Comparison of ENCODE assay signal across 8 mouse cellular contexts in the genomic region with DNA sequence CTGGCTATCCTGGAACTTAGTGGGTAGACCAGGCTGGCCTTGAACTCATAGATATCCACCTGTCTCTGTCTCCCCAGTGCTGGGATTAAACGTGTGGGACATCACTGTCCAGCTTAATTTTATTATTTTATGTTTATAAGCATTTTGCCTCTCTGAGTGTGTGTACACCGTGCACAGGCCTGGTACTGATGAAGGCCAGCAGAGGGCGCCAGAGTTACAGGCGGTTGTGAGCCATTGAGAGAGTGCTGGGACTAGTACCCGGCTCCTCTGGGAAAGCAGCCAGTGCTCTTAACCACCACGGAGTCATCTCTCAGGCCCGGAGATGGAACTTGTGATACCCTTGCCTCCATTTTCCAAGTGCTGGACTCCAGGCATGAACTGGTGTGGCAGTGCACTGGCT. TPM values are rescaled to one million over a fixed set of nuclear protein-coding genes. Genes with fewer than 3 reads are reported as not detected.
DNase-seq lines count a peak whose midpoint lies in the region; ATAC-seq and TF ChIP-seq lines count a peak whose summit lies in the region.

No protein-coding gene starts in this region.

- H3K4me1 ChIP-seq in forebrain, embryonic 10.5 days, result peaks cover 23% of the 10 kb centered on the region
- H3K4me1 ChIP-seq in forebrain, embryonic 13.5 days, result peaks cover 8% of the 10 kb centered on the region
- H3K4me1 ChIP-seq in embryonic fibroblast, embryonic 13.5 days (ENCODE audit: control insufficient read depth, insufficient read depth, low read length), result 0 out of 2 replicates have a peak, but pooled peaks cover 2% of the 10 kb centered on the region

- no peaks in the 10 kb centered on the region for H3K9me3 ChIP-seq in forebrain, embryonic 10.5 days
- H3K9me3 ChIP-seq in forebrain, embryonic 13.5 days (replicated peaks), result no peaks in the 10 kb centered on the region

- WGBS in forebrain, embryonic 10.5 days, result 27% methylated on average over 7 of the region's 7 CpGs
- WGBS in forebrain, embryonic 13.5 days, result 21% methylated on average over 7 of the region's 7 CpGs

- no peak overlapping the region for H3K4me2 ChIP-seq in forebrain, embryonic 13.5 days

- H3K36me3 ChIP-seq in forebrain, embryonic 10.5 days (replicated peaks), result no peaks in the 10 kb centered on the region
- no peaks in the 10 kb centered on the region for H3K36me3 ChIP-seq in forebrain, embryonic 13.5 days (ENCODE audit: poor library complexity, severe bottlenecking)

- peak; percentile 49; the same call in 1 of the 2 replicates for TF ChIP-seq CTCF in embryonic fibroblast, embryonic 13.5 days (IDR thresholded peaks at IDR 0.05; ENCODE audit: borderline replicate concordance, insufficient read depth, low read length)

- DNase-seq in forebrain, embryonic 10.5 days (ENCODE audit: extremely low spot score, low spot score), result peak; percentile 55
- DNase-seq in right cerebral cortex, postnatal 14 days, result peak; percentile 42
- no peak for DNase-seq in right cerebral cortex, adult 18-20 months
- DNase-seq in yolk sac, embryonic 10.5 days (ENCODE audit: low spot score), result no peak
- DNase-seq in right cerebral cortex, postnatal 36 days (ENCODE audit: low spot score in 2 of 2), result no peak

- no peak overlapping the region for H3K4me3 ChIP-seq in forebrain, embryonic 10.5 days
- no peak overlapping the region for H3K4me3 ChIP-seq in forebrain, embryonic 13.5 days
- no peak overlapping the region for H3K4me3 ChIP-seq in embryonic fibroblast, embryonic 13.5 days (ENCODE audit: insufficient read depth, low read length)

- no peak overlapping the region for H3K27ac ChIP-seq in forebrain, embryonic 10.5 days
- no peak overlapping the region for H3K27ac ChIP-seq in forebrain, embryonic 13.5 days
- no peak overlapping the region for H3K27ac ChIP-seq in embryonic fibroblast, embryonic 13.5 days (ENCODE audit: insufficient read depth, low read length)

- no peaks in the 10 kb centered on the region for H3K27me3 ChIP-seq in forebrain, embryonic 10.5 days (ENCODE audit: poor library complexity, severe bottlenecking)
- H3K27me3 ChIP-seq in forebrain, embryonic 13.5 days, result no peaks in the 10 kb centered on the region

- TF ChIP-seq POLR2A in embryonic fibroblast, embryonic 13.5 days (IDR thresholded peaks at IDR 0.05; ENCODE audit: low read depth, low read length), result no peak

- no peak for ATAC-seq in forebrain, embryonic 13.5 days
- 0 out of 2 replicates have a peak, but pooled peaks have one; percentile 33 for ATAC-seq in monocyte, adult 5-6 weeks (replicated peaks; ENCODE audit: insufficient number of reproducible peaks, low FRiP score, low TSS enrichment, poor library complexity, severe bottlenecking)

- H3K9ac ChIP-seq in forebrain, embryonic 13.5 days, result no peak overlapping the region

RNA-seq across cellular contexts. Expression of gene Ece1, which starts 4.9 kb away (rescaled TPM):
- 27.5 and 28.6 TPM in 2 replicates for polyA plus RNA-seq in forebrain, embryonic 10.5 days (2016; fragmentation: Nextera tagmentation; extraction: Ambion mirVana)
- 10.8 and 12.9 TPM in 2 replicates for polyA plus RNA-seq in forebrain, embryonic 13.5 days (2015; fragmentation: Nextera tagmentation; extraction: Ambion mirVana)
- polyA plus RNA-seq in embryonic fibroblast, embryonic 13.5 days (2011; ENCODE audit: insufficient read length, low read depth, missing spikeins), result 65.4 and 94.5 TPM in 2 replicates
- total RNA-seq in monocyte, adult 5-6 weeks (2017), result 7.1 to 11.7 TPM (median 9.6 TPM) in 3 replicates

Comparison
In these comparisons a context has a peak if more than half of its experiments do, and no peak if none do; other contexts are left out.
1. DNase-seq: peak in forebrain, embryonic 10.5 days (single experiment) and right cerebral cortex, postnatal 14 days (single experiment); none in right cerebral cortex, adult 18-20 months (single experiment), yolk sac, embryonic 10.5 days (single experiment) and right cerebral cortex, postnatal 36 days (0 of 2).